Mouse (Mus musculus) hindbrain, embryonic 14.5 days (tissue): ENCODE data around the gene Duox2. TPM values are rescaled to one million over a fixed set of nuclear protein-coding genes. Genes with fewer than 3 reads are reported as not detected.

Experiments used
- ATAC-seq: fragments of 200-750 bp; cut with Nextera tagmentation; 2 replicates; pipeline ENCODE4 v1.8.0; 2017; ENCODE audit warnings: moderate number of reproducible peaks, mild to moderate bottlenecking, moderate TSS enrichment, moderate library complexity; ENCODE audit not compliant: low FRiP score
- DNase-seq: peaks from one replicate; pipeline ENCODE4 v3.0.0-alpha.2; 2015; ENCODE audit warnings: low spot score
- H3K27ac ChIP-seq: fragments of 300-500 bp; sonication (generic); 2 replicates; pipeline ENCODE4 v1.5.1; 2014; ENCODE audit warnings: mild to moderate bottlenecking, moderate library complexity
- H3K27me3 ChIP-seq: fragments of 300-500 bp; sonication (generic); 2 replicates; pipeline ENCODE4 v1.6.1; 2014; ENCODE audit warnings: mild to moderate bottlenecking, low read length, mixed read lengths; ENCODE audit not compliant: control insufficient read depth, insufficient read depth
- H3K36me3 ChIP-seq: fragments of 300-500 bp; sonication (generic); replicated peaks from 2 replicates; pipeline ENCODE4 v1.6.1; 2014; ENCODE audit not compliant: control insufficient read depth, insufficient read depth
- H3K4me1 ChIP-seq: fragments of 300-500 bp; sonication (generic); replicated peaks from 2 replicates; pipeline ENCODE4 v1.6.1; 2014; ENCODE audit warnings: antibody characterized with exemption, low read length, mixed read lengths; ENCODE audit not compliant: control insufficient read depth, insufficient read depth
- H3K4me2 ChIP-seq: fragments of 300-500 bp; sonication (generic); replicated peaks from 2 replicates; pipeline ENCODE4 v1.6.1; 2014; ENCODE audit warnings: mild to moderate bottlenecking, moderate library complexity
- H3K4me3 ChIP-seq: fragments of 300-500 bp; sonication (generic); replicated peaks from 2 replicates; pipeline ENCODE4 v1.5.1; 2014; ENCODE audit warnings: mild to moderate bottlenecking, low read length
- H3K9ac ChIP-seq: fragments of 300-500 bp; sonication (generic); 2 replicates; pipeline ENCODE4 v1.6.1; 2014
- H3K9me3 ChIP-seq: fragments of 300-500 bp; sonication (generic); 2 replicates; pipeline ENCODE4 v1.6.1; 2016; ENCODE audit warnings: low read length; ENCODE audit not compliant: control insufficient read depth
- WGBS: fragments of 180-500 bp; shearing (Covaris S2); extraction: QIAGEN DNeasy Blood & Tissue Kit; methylation state at CpG from one replicate; pipeline ENCODE4 v1.1.7; 2014; 5-methylcytosine and 5-hydroxymethylcytosine counted together
- polyA plus RNA-seq: library from polyadenylated mRNA; unstranded; fragments of >200 nt; fragmentation: Nextera tagmentation; extraction: Ambion mirVana; gene quantifications from 2 replicates; pipeline ENCODE4 v1.2.1, GENCODE M21; 2014

Duox2 gene
- polyA plus RNA-seq, 1 experiment from 2014 or later = not detected

- H3K4me2 ChIP-seq = no peak overlapping the region
- H3K4me3 ChIP-seq = no peak overlapping the region
- DNase-seq (no peak), ATAC-seq (peak; percentile 32; the same call in 1 of the 2 replicates)
- H3K9ac ChIP-seq = no peak overlapping the region
- H3K9me3 ChIP-seq = no peaks in the 10 kb centered on the region
- peaks cover 10% of the 10 kb centered on the region; the same call in 1 of the 2 replicates for H3K4me1 ChIP-seq
- H3K27me3 ChIP-seq = peaks cover 47% of the 10 kb centered on the region
- H3K27ac ChIP-seq = no peak overlapping the region
- WGBS = 46% methylated on average over 4 of the region's 4 CpGs
- H3K36me3 ChIP-seq = no peaks in the 10 kb centered on the region
Observed at GRCm38 (mm10) chr2:122306184-122306583, 7.9 kb upstream of the Duox2 start.

GRCm38 (mm10) chr2:122305097-122305892 is 7.0 kb upstream of the Duox2 start:
- Histone ChIP-seq H3K4me2 (no peak overlapping the region), H3K4me3 (no peak overlapping the region), H3K36me3 (no peaks in the 10 kb centered on the region), H3K27ac (no peak overlapping the region), H3K4me1 (peaks cover 13% of the 10 kb centered on the region; the same call in 1 of the 2 replicates), H3K9ac (no peak overlapping the region), H3K27me3 (peaks cover 56% of the 10 kb centered on the region), H3K9me3 (no peaks in the 10 kb centered on the region)
- no peak for DNase-seq
- 87% methylated on average over 16 of the region's 16 CpGs for WGBS
- no peak for ATAC-seq

DNA sequence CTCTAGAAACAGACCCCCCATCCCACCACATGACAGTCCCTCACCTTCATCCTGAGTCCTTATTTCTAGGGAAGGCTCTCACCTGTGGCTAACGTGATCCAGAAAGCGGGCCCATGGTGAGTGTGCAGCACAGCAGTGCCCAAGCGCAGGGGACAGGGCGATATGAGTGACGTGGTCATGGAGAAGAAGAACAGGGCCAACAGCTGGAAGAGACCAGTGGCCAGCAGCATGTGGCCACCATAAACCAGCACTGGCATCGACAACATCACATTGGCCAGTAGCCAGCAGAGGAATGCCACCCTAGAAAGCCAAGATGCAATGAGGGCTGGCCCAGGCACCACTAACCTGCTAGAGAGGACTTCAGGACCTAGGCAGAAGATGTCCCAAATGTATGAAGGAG is 6.3 kb upstream of the Duox2 start:
- no peak overlapping the region for H3K4me3 ChIP-seq
- no peak for ATAC-seq
- H3K27ac ChIP-seq = no peak overlapping the region
- no peak overlapping the region for H3K9ac ChIP-seq
- no peak overlapping the region for H3K4me2 ChIP-seq
- no peaks in the 10 kb centered on the region for H3K9me3 ChIP-seq
- DNase-seq = no peak
- peaks cover 63% of the 10 kb centered on the region for H3K27me3 ChIP-seq
- H3K36me3 ChIP-seq = no peaks in the 10 kb centered on the region
- WGBS = 89% methylated on average over 6 of the region's 6 CpGs
- H3K4me1 ChIP-seq = peaks cover 13% of the 10 kb centered on the region; the same call in 1 of the 2 replicates

DNA sequence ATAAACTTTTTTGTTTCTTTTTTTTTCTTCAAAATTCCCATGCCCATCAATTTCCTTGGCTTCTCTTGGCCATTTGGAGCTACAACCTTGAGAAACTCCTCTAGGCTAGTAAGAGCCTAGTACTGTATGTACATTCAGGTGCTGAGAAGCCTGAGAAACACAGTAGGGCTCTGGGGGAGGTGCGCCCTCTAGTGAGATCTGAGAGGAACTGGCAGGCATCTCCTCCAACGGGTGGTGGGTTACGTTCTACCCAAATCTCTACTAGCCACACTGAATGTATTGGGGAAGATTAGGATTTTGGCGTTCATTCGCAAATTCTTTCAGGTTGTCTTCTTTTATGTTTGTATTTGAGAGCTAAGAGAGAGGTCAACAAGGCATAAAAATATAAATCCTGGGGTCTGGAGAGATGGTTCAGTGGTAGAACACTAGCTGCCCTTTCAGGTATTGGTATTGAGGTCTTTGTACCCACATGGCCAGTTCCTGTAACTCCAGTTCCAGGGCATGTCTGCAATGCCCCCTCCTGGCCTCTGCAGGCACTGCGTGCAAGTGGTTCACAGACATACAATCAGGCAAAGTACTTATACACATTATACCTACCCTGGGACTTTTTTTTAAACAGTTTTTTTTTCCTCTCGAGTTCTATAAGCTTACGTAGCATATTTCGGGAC is 4.5 kb upstream of the Duox2 start:
- peak; percentile 59; the same call in 1 of the 2 replicates for ATAC-seq
- 13% methylated on average over 9 of the region's 9 CpGs for WGBS

GRCm38 (mm10) chr2:122301921-122302573 is 3.8 kb upstream of the Duox2 start:
- H3K36me3 ChIP-seq = no peaks in the 10 kb centered on the region
- peaks cover 33% of the 10 kb centered on the region for H3K4me1 ChIP-seq
- peak overlapping the region; percentile 89 for H3K4me2 ChIP-seq
- DNase-seq (no peak), ATAC-seq (no peak)
- peak overlapping the region; percentile 47 for H3K9ac ChIP-seq
- peak overlapping the region; percentile 42 for H3K4me3 ChIP-seq
- no peak overlapping the region for H3K27ac ChIP-seq
- H3K27me3 ChIP-seq = peaks cover 88% of the 10 kb centered on the region
- H3K9me3 ChIP-seq = no peaks in the 10 kb centered on the region
- WGBS = 6% methylated on average over 23 of the region's 23 CpGs

More for the DNA sequence above, 4.5 kb upstream of the Duox2 start:
- H3K27me3 ChIP-seq = peaks cover 81% of the 10 kb centered on the region
- H3K27ac ChIP-seq = no peak overlapping the region
- H3K9me3 ChIP-seq = no peaks in the 10 kb centered on the region
- H3K4me1 ChIP-seq = peaks cover 27% of the 10 kb centered on the region
- no peak overlapping the region for H3K9ac ChIP-seq
- H3K36me3 ChIP-seq = no peaks in the 10 kb centered on the region
- DNase-seq = peak; percentile 80
- H3K4me3 ChIP-seq = no peak overlapping the region
- H3K4me2 ChIP-seq = peak overlapping the region; percentile 89

DNA sequence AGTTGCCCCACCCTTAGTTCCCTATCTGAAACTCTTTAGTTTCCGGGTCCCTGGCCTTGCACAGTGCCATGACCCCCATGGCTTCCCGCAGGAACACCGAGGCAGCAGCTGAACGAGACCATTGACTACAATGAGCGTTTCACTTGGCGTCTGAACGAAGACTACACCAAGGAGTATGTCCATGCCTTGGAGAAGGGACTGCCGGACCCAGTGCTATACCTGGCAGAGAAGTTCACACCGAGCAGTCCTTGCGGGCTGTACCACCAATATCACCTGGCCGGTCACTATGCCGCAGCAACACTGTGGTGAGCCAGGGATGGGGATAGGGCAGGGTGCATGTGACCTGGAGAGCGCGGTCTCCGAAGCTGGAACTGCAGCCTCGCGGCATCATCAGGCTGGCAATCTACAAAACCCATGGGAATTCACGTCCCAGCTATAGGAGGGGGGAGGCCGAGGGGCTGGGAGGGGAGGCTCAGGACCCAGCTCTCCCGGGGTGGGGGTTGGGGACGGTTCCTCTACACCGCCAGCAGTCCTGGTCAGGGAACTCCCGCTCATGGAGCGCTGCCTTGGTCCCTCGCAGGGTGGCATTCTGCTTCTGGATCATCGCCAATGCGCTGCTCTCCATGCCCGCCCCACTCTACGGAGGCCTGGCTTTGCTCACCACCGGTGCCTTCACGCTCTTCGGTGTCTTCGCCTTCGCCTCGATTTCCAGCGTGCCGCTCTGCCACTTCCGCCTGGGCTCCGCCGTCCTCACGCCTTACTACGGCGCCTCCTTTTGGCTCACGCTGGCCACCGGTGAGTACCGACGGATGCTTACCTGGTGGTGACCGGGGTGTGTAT is 3.1 kb upstream of the Duox2 start:
- Histone ChIP-seq H3K36me3 (no peaks in the 10 kb centered on the region), H3K9me3 (no peaks in the 10 kb centered on the region), H3K4me3 (peak overlapping the region; percentile 42), H3K9ac (peak overlapping the region; percentile 47), H3K4me2 (peak overlapping the region; percentile 89), H3K4me1 (peaks cover 33% of the 10 kb centered on the region), H3K27me3 (peaks cover 91% of the 10 kb centered on the region), H3K27ac (no peak overlapping the region)
- DNase-seq (peak; percentile 46), ATAC-seq (peak; percentile 46)
- under 1% methylated on average over 48 of the region's 48 CpGs for WGBS

DNA sequence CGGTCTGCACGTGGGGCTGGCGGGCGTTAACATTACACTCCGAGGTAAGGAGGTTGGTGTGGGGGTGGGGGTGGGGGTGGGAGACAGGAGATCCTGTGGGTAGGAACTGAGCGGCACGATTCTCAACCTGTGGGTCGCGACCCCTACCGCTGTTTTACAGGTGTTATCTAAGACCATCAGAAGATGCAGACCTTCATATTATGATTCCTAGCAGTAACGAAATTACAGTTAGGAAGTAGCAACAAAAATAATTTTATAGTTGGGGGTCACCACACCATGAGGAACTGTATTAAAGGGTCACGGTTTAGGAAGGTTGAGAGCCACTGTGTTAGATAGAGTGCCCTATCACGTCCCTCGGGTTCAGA is 2.4 kb upstream of the Duox2 start:
- H3K4me3 ChIP-seq = peak overlapping the region; percentile 42
- DNase-seq (no peak), ATAC-seq (no peak)
- H3K9ac ChIP-seq = no peak overlapping the region
- H3K4me1 ChIP-seq = peaks cover 33% of the 10 kb centered on the region
- no peaks in the 10 kb centered on the region for H3K36me3 ChIP-seq
- no peaks in the 10 kb centered on the region for H3K9me3 ChIP-seq
- H3K27ac ChIP-seq = no peak overlapping the region
- 4% methylated on average over 14 of the region's 14 CpGs for WGBS
- peak overlapping the region; percentile 89 for H3K4me2 ChIP-seq
- peaks cover 89% of the 10 kb centered on the region for H3K27me3 ChIP-seq

DNA sequence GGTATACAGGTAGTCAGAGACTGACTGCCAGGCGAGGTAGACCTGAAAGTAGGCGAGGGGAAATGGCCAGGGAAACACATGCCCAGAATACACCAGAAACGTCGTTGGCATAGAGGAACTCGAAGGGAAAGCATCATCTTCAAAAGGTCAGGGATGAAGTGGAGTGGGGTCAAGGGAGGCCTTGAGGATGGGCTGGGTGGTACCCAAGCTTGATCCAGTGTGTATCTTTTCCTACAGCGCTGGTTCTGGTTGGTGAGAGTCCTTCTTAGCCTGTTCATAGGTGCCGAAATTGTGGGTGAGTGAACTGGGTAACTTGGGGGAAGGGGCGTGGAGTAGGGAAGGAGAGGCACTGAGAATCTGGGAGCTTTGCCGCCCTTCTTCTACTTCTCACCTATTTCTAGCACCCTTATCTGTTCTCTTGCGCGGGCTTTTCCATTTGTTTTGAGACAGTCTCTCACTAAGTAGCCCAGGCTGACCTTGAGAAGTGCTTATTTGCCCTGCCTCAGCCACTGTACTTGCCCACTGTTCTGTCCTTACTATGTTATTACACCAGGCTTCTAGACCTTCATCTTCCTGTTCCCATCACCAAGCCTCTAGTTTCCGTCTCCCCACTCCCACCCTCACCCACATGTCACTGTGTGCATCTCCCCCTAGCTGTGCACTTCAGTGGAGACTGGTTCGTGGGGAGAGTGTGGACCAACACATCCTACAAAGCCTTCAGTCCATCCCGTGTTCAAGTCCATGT is 1.8 kb upstream of the Duox2 start:
- Histone ChIP-seq H3K27me3 (peaks cover 93% of the 10 kb centered on the region), H3K27ac (no peak overlapping the region), H3K4me2 (no peak overlapping the region), H3K4me3 (no peak overlapping the region), H3K36me3 (no peaks in the 10 kb centered on the region), H3K9me3 (no peaks in the 10 kb centered on the region), H3K4me1 (peaks cover 33% of the 10 kb centered on the region), H3K9ac (no peak overlapping the region)
- DNase-seq (no peak), ATAC-seq (no peak)
- WGBS = 10% methylated on average over 14 of the region's 14 CpGs
